Mouse (Mus musculus): ENCODE results near the gene Nav3. TPM values are rescaled to one million over a fixed set of nuclear protein-coding genes. Genes with fewer than 3 reads are reported as not detected.
"Not testable (repeated sequence)": the region's sequence is repeated elsewhere in the genome, so short reads cannot be mapped to it uniquely, and the experiment has no call there.

Nav3 gene
- polyA plus RNA-seq, 1 experiment from 2014 or later = 1.9 TPM

- Histone ChIP-seq H3K9ac (ENCODE audit: low read length) (no peak overlapping the region), H3K4me1 (ENCODE audit: control insufficient read depth, insufficient read depth, low read length) (peaks cover 6% of the 10 kb centered on the region; the same call in 1 of the 2 replicates), H3K27ac (ENCODE audit: low read length) (peak overlapping the region; percentile 37), H3K27me3 (ENCODE audit: control insufficient read depth, insufficient read depth, low read length) (no peaks in the 10 kb centered on the region), H3K36me3 (ENCODE audit: control insufficient read depth, insufficient read depth) (no peaks in the 10 kb centered on the region), H3K4me3 (ENCODE audit: low read length) (no peak overlapping the region), H3K4me2 (ENCODE audit: low read depth, low read length) (no peak overlapping the region), H3K9me3 (replicated peaks; ENCODE audit: control insufficient read depth, low read length) (no peaks in the 10 kb centered on the region)
- 58% methylated on average over 2 of the region's 2 CpGs for WGBS
- ATAC-seq (replicated peaks; ENCODE audit: extremely low read depth, insufficient read depth, low FRiP score) = peak; percentile 69; the same call in 1 of the 2 replicates
These were observed 53.1 kb downstream of the Nav3 start for GRCm38 (mm10) chr10:110402950-110403349.

- Histone ChIP-seq H3K4me2 (ENCODE audit: low read depth, low read length) (no peak overlapping the region; the same call in 1 of the 2 replicates), H3K4me1 (ENCODE audit: control insufficient read depth, insufficient read depth, low read length) (peaks cover 6% of the 10 kb centered on the region; the same call in 1 of the 2 replicates), H3K4me3 (ENCODE audit: low read length) (no peak overlapping the region), H3K9ac (ENCODE audit: low read length) (no peak overlapping the region), H3K27me3 (ENCODE audit: control insufficient read depth, insufficient read depth, low read length) (no peaks in the 10 kb centered on the region), H3K9me3 (replicated peaks; ENCODE audit: control insufficient read depth, low read length) (no peaks in the 10 kb centered on the region), H3K36me3 (ENCODE audit: control insufficient read depth, insufficient read depth) (no peaks in the 10 kb centered on the region), H3K27ac (ENCODE audit: low read length) (peak overlapping the region; percentile 58)
- peak; percentile 81 for ATAC-seq (replicated peaks; ENCODE audit: extremely low read depth, insufficient read depth, low FRiP score)
- WGBS = 30% methylated on average over 6 of the region's 6 CpGs
These were observed 55.4 kb downstream of the Nav3 start for GRCm38 (mm10) chr10:110400642-110401041.

GRCm38 (mm10) chr10:110398643-110399042, 57.4 kb downstream of the Nav3 start:
- peaks cover 6% of the 10 kb centered on the region; the same call in 1 of the 2 replicates for H3K4me1 ChIP-seq (ENCODE audit: control insufficient read depth, insufficient read depth, low read length)
- 86% methylated on average over 3 of the region's 3 CpGs for WGBS
- ATAC-seq (replicated peaks; ENCODE audit: extremely low read depth, insufficient read depth, low FRiP score) = no peak
- H3K4me2 ChIP-seq (ENCODE audit: low read depth, low read length) = no peak overlapping the region
- no peak overlapping the region for H3K27ac ChIP-seq (ENCODE audit: low read length)
- no peaks in the 10 kb centered on the region for H3K9me3 ChIP-seq (replicated peaks; ENCODE audit: control insufficient read depth, low read length)
- H3K4me3 ChIP-seq (ENCODE audit: low read length) = no peak overlapping the region
- H3K27me3 ChIP-seq (ENCODE audit: control insufficient read depth, insufficient read depth, low read length) = no peaks in the 10 kb centered on the region
- H3K9ac ChIP-seq (ENCODE audit: low read length) = no peak overlapping the region
- H3K36me3 ChIP-seq (ENCODE audit: control insufficient read depth, insufficient read depth) = no peaks in the 10 kb centered on the region

- Histone ChIP-seq H3K36me3 (ENCODE audit: control insufficient read depth, insufficient read depth) (no peaks in the 10 kb centered on the region), H3K9me3 (replicated peaks; ENCODE audit: control insufficient read depth, low read length) (no peaks in the 10 kb centered on the region), H3K4me1 (ENCODE audit: control insufficient read depth, insufficient read depth, low read length) (no peaks in the 10 kb centered on the region), H3K9ac (ENCODE audit: low read length) (no peak overlapping the region), H3K4me2 (ENCODE audit: low read depth, low read length) (no peak overlapping the region), H3K4me3 (ENCODE audit: low read length) (no peak overlapping the region), H3K27me3 (ENCODE audit: control insufficient read depth, insufficient read depth, low read length) (no peaks in the 10 kb centered on the region), H3K27ac (ENCODE audit: low read length) (no peak overlapping the region)
- WGBS = 90% methylated on average over 6 of the region's 6 CpGs
- ATAC-seq (replicated peaks; ENCODE audit: extremely low read depth, insufficient read depth, low FRiP score) = no peak
These were observed 69.4 kb downstream of the Nav3 start for GRCm38 (mm10) chr10:110386476-110387197.

- 86% methylated on average over 5 of the region's 5 CpGs for WGBS
- H3K4me1 ChIP-seq (ENCODE audit: control insufficient read depth, insufficient read depth, low read length); H3K36me3 ChIP-seq (ENCODE audit: control insufficient read depth, insufficient read depth); H3K4me2 ChIP-seq (ENCODE audit: low read depth, low read length); H3K27ac ChIP-seq (ENCODE audit: low read length); H3K9me3 ChIP-seq (replicated peaks; ENCODE audit: control insufficient read depth, low read length); H3K4me3 ChIP-seq (ENCODE audit: low read length); H3K27me3 ChIP-seq (ENCODE audit: control insufficient read depth, insufficient read depth, low read length); H3K9ac ChIP-seq (ENCODE audit: low read length); ATAC-seq (replicated peaks; ENCODE audit: extremely low read depth, insufficient read depth, low FRiP score): not testable (repeated sequence)
These were observed 72.3 kb downstream of the Nav3 start for GRCm38 (mm10) chr10:110383506-110384229.

- no peaks in the 10 kb centered on the region for H3K9me3 ChIP-seq (replicated peaks; ENCODE audit: control insufficient read depth, low read length)
- H3K27me3 ChIP-seq (ENCODE audit: control insufficient read depth, insufficient read depth, low read length) = no peaks in the 10 kb centered on the region
- no peaks in the 10 kb centered on the region for H3K4me1 ChIP-seq (ENCODE audit: control insufficient read depth, insufficient read depth, low read length)
- no peak overlapping the region for H3K9ac ChIP-seq (ENCODE audit: low read length)
- H3K4me3 ChIP-seq (ENCODE audit: low read length) = no peak overlapping the region
- no peak overlapping the region for H3K27ac ChIP-seq (ENCODE audit: low read length)
- no peak for ATAC-seq (replicated peaks; ENCODE audit: extremely low read depth, insufficient read depth, low FRiP score)
- no peaks in the 10 kb centered on the region for H3K36me3 ChIP-seq (ENCODE audit: control insufficient read depth, insufficient read depth)
- H3K4me2 ChIP-seq (ENCODE audit: low read depth, low read length) = no peak overlapping the region
- 84% methylated on average over 2 of the region's 2 CpGs for WGBS
These were observed 75.2 kb downstream of the Nav3 start for GRCm38 (mm10) chr10:110380792-110381191.

- H3K4me3 ChIP-seq (ENCODE audit: low read length) = no peak overlapping the region
- H3K27ac ChIP-seq (ENCODE audit: low read length) = no peak overlapping the region
- H3K4me2 ChIP-seq (ENCODE audit: low read depth, low read length) = no peak overlapping the region
- 58% methylated on average over 11 of the region's 11 CpGs for WGBS
- ATAC-seq (replicated peaks; ENCODE audit: extremely low read depth, insufficient read depth, low FRiP score) = no peak
- no peaks in the 10 kb centered on the region for H3K9me3 ChIP-seq (replicated peaks; ENCODE audit: control insufficient read depth, low read length)
- no peaks in the 10 kb centered on the region for H3K36me3 ChIP-seq (ENCODE audit: control insufficient read depth, insufficient read depth)
- no peaks in the 10 kb centered on the region for H3K27me3 ChIP-seq (ENCODE audit: control insufficient read depth, insufficient read depth, low read length)
- H3K4me1 ChIP-seq (ENCODE audit: control insufficient read depth, insufficient read depth, low read length) = no peaks in the 10 kb centered on the region
- no peak overlapping the region for H3K9ac ChIP-seq (ENCODE audit: low read length)
These were observed 83.1 kb downstream of the Nav3 start for GRCm38 (mm10) chr10:110372724-110373455.

GRCm38 (mm10) chr10:110352148-110352547, 103.9 kb downstream of the Nav3 start:
- H3K9me3 ChIP-seq (replicated peaks; ENCODE audit: control insufficient read depth, low read length) = no peaks in the 10 kb centered on the region
- H3K27ac ChIP-seq (ENCODE audit: low read length) = peak overlapping the region; percentile 67
- H3K27me3 ChIP-seq (ENCODE audit: control insufficient read depth, insufficient read depth, low read length) = no peaks in the 10 kb centered on the region
- no peaks in the 10 kb centered on the region for H3K36me3 ChIP-seq (ENCODE audit: control insufficient read depth, insufficient read depth)
- no peak overlapping the region for H3K4me3 ChIP-seq (ENCODE audit: low read length)
- peak overlapping the region; percentile 20 for H3K4me2 ChIP-seq (ENCODE audit: low read depth, low read length)
- no peak overlapping the region for H3K9ac ChIP-seq (ENCODE audit: low read length)
- peaks cover 11% of the 10 kb centered on the region for H3K4me1 ChIP-seq (ENCODE audit: control insufficient read depth, insufficient read depth, low read length)
- ATAC-seq (replicated peaks; ENCODE audit: extremely low read depth, insufficient read depth, low FRiP score) = peak; percentile 83
- WGBS = 12% methylated on average over 7 of the region's 7 CpGs
